Mouse (Mus musculus): ENCODE measurements around the gene Smco4. TPM values are rescaled to one million over a fixed set of nuclear protein-coding genes. Genes with fewer than 3 reads are reported as not detected.

Smco4 gene
- polyA plus RNA-seq, 1 experiment, result 23.8 TPM

GRCm38 (mm10) chr9:15529275-15529964, 36.2 kb downstream of the Smco4 start:
- H3ac ChIP-seq (ENCODE audit: control insufficient read depth, insufficient read length, low read depth), result no peak overlapping the region
- no peaks in the 10 kb centered on the region for H3K79me3 ChIP-seq (ENCODE audit: low read depth)
- H3K79me2 ChIP-seq (ENCODE audit: control insufficient read depth, insufficient read depth), result no peaks in the 10 kb centered on the region
- no peaks in the 10 kb centered on the region for H3K36me3 ChIP-seq (ENCODE audit: control insufficient read depth, insufficient read depth)
- no peak for TF ChIP-seq USF1 (IDR thresholded peaks at IDR 0.05; ENCODE audit: low read depth)
- no peak overlapping the region for H3K4me3 ChIP-seq (ENCODE audit: insufficient read depth, poor library complexity, severe bottlenecking)
- no peaks in the 10 kb centered on the region for H3K27me3 ChIP-seq (ENCODE audit: control insufficient read depth, insufficient read depth, insufficient read length)

- no peak for TF ChIP-seq USF1 (IDR thresholded peaks at IDR 0.05; ENCODE audit: low read depth)
- TF ChIP-seq CEBPB (IDR thresholded peaks at IDR 0.05; ENCODE audit: low read depth), result no peak
- H3ac ChIP-seq (ENCODE audit: control insufficient read depth, insufficient read length, low read depth), result no peak overlapping the region
- H3K79me3 ChIP-seq (ENCODE audit: low read depth), result no peaks in the 10 kb centered on the region
- H3K4me3 ChIP-seq (ENCODE audit: insufficient read depth, poor library complexity, severe bottlenecking), result no peak overlapping the region
- H3K79me2 ChIP-seq (ENCODE audit: control insufficient read depth, insufficient read depth), result no peaks in the 10 kb centered on the region
- no peaks in the 10 kb centered on the region for H3K27me3 ChIP-seq (ENCODE audit: control insufficient read depth, insufficient read depth, insufficient read length)
- H3K36me3 ChIP-seq (ENCODE audit: control insufficient read depth, insufficient read depth), result no peaks in the 10 kb centered on the region
Observed at GRCm38 (mm10) chr9:15529965-15530320, 36.7 kb downstream of the Smco4 start.

GRCm38 (mm10) chr9:15531204-15531603, 38.0 kb downstream of the Smco4 start:
- Histone ChIP-seq H3K79me2 (ENCODE audit: control insufficient read depth, insufficient read depth) (no peaks in the 10 kb centered on the region), H3K36me3 (ENCODE audit: control insufficient read depth, insufficient read depth) (no peaks in the 10 kb centered on the region), H3K4me3 (ENCODE audit: insufficient read depth, poor library complexity, severe bottlenecking) (no peak overlapping the region), H3ac (ENCODE audit: control insufficient read depth, insufficient read length, low read depth) (no peak overlapping the region), H3K27me3 (ENCODE audit: control insufficient read depth, insufficient read depth, insufficient read length) (no peaks in the 10 kb centered on the region), H3K79me3 (ENCODE audit: low read depth) (no peaks in the 10 kb centered on the region)
- no peak for TF ChIP-seq MYOD1 (IDR thresholded peaks at IDR 0.05; ENCODE audit: control insufficient read depth, insufficient read length, low read depth)
- TF ChIP-seq CTCF (IDR thresholded peaks at IDR 0.05; ENCODE audit: control insufficient read depth, insufficient read depth, insufficient read length), result no peak
- no peak for TF ChIP-seq MYOG (IDR thresholded peaks at IDR 0.05; ENCODE audit: control insufficient read depth, extremely low read depth, insufficient read length)
- TF ChIP-seq CEBPB (IDR thresholded peaks at IDR 0.05; ENCODE audit: low read depth), result no peak
- TF ChIP-seq MAX (IDR thresholded peaks at IDR 0.05), result no peak
- TF ChIP-seq USF1 (IDR thresholded peaks at IDR 0.05; ENCODE audit: low read depth), result no peak
- TF ChIP-seq FOSL1 (IDR thresholded peaks at IDR 0.05; ENCODE audit: insufficient read depth, low read length, poor library complexity, severe bottlenecking), result no peak

- Histone ChIP-seq H3ac (ENCODE audit: control insufficient read depth, insufficient read length, low read depth) (no peak overlapping the region), H3K79me2 (ENCODE audit: control insufficient read depth, insufficient read depth) (no peaks in the 10 kb centered on the region), H3K27me3 (ENCODE audit: control insufficient read depth, insufficient read depth, insufficient read length) (no peaks in the 10 kb centered on the region), H3K4me3 (ENCODE audit: insufficient read depth, poor library complexity, severe bottlenecking) (no peak overlapping the region), H3K36me3 (ENCODE audit: control insufficient read depth, insufficient read depth) (no peaks in the 10 kb centered on the region), H3K79me3 (ENCODE audit: low read depth) (no peaks in the 10 kb centered on the region)
- TF ChIP-seq USF1 (IDR thresholded peaks at IDR 0.05; ENCODE audit: low read depth), result no peak
- no peak for TF ChIP-seq MYOD1 (IDR thresholded peaks at IDR 0.05; ENCODE audit: control insufficient read depth, insufficient read length, low read depth)
- TF ChIP-seq FOSL1 (IDR thresholded peaks at IDR 0.05; ENCODE audit: insufficient read depth, low read length, poor library complexity, severe bottlenecking), result no peak
- no peak for TF ChIP-seq CEBPB (IDR thresholded peaks at IDR 0.05; ENCODE audit: low read depth)
- no peak for TF ChIP-seq MYOG (IDR thresholded peaks at IDR 0.05; ENCODE audit: control insufficient read depth, extremely low read depth, insufficient read length)
- no peak for TF ChIP-seq MAX (IDR thresholded peaks at IDR 0.05)
- no peak for TF ChIP-seq CTCF (IDR thresholded peaks at IDR 0.05; ENCODE audit: control insufficient read depth, insufficient read depth, insufficient read length)
Observed at GRCm38 (mm10) chr9:15533336-15534070, 40.3 kb downstream of the Smco4 start.

GRCm38 (mm10) chr9:15534110-15534509, 40.9 kb downstream of the Smco4 start:
- no peak overlapping the region for H3ac ChIP-seq (ENCODE audit: control insufficient read depth, insufficient read length, low read depth)
- H3K79me2 ChIP-seq (ENCODE audit: control insufficient read depth, insufficient read depth), result no peaks in the 10 kb centered on the region
- no peak overlapping the region for H3K4me3 ChIP-seq (ENCODE audit: insufficient read depth, poor library complexity, severe bottlenecking)
- H3K27me3 ChIP-seq (ENCODE audit: control insufficient read depth, insufficient read depth, insufficient read length), result no peaks in the 10 kb centered on the region
- TF ChIP-seq CTCF (IDR thresholded peaks at IDR 0.05; ENCODE audit: control insufficient read depth, insufficient read depth, insufficient read length), result no peak
- no peak for TF ChIP-seq CEBPB (IDR thresholded peaks at IDR 0.05; ENCODE audit: low read depth)
- no peaks in the 10 kb centered on the region for H3K79me3 ChIP-seq (ENCODE audit: low read depth)
- H3K36me3 ChIP-seq (ENCODE audit: control insufficient read depth, insufficient read depth), result no peaks in the 10 kb centered on the region

- Histone ChIP-seq H3K79me2 (ENCODE audit: control insufficient read depth, insufficient read depth) (no peaks in the 10 kb centered on the region), H3K4me3 (ENCODE audit: insufficient read depth, poor library complexity, severe bottlenecking) (no peak overlapping the region), H3K79me3 (ENCODE audit: low read depth) (no peaks in the 10 kb centered on the region), H3ac (ENCODE audit: control insufficient read depth, insufficient read length, low read depth) (no peak overlapping the region), H3K27me3 (ENCODE audit: control insufficient read depth, insufficient read depth, insufficient read length) (no peaks in the 10 kb centered on the region), H3K36me3 (ENCODE audit: control insufficient read depth, insufficient read depth) (no peaks in the 10 kb centered on the region)
- TF ChIP-seq CTCF (IDR thresholded peaks at IDR 0.05; ENCODE audit: control insufficient read depth, insufficient read depth, insufficient read length) (no peak), FOSL1 (IDR thresholded peaks at IDR 0.05; ENCODE audit: insufficient read depth, low read length, poor library complexity, severe bottlenecking) (no peak), MYOD1 (IDR thresholded peaks at IDR 0.05; ENCODE audit: control insufficient read depth, insufficient read length, low read depth) (no peak), CEBPB (IDR thresholded peaks at IDR 0.05; ENCODE audit: low read depth) (no peak), USF1 (IDR thresholded peaks at IDR 0.05; ENCODE audit: low read depth) (no peak), MAX (IDR thresholded peaks at IDR 0.05) (no peak), MYOG (IDR thresholded peaks at IDR 0.05; ENCODE audit: control insufficient read depth, extremely low read depth, insufficient read length) (no peak)
Observed at GRCm38 (mm10) chr9:15535418-15535817, 42.2 kb downstream of the Smco4 start.

All from C2C12 (cell line).